Mouse (Mus musculus) adrenal gland, adult 2 months (tissue): ENCODE measurements around the gene Snf8. TPM values are rescaled to one million over a fixed set of nuclear protein-coding genes. Genes with fewer than 3 reads are reported as not detected.

Experiments used
- DNase-seq: peaks from one replicate; pipeline ENCODE4 v3.0.0; 2021
- polyA plus RNA-seq: library from polyadenylated mRNA; depleted of rRNA; stranded (reverse); fragments of >200 nt; gene quantifications from 2 replicates; pipeline ENCODE4 v1.2.3, GENCODE M21; 2012
- total RNA-seq, 2 experiments: library from RNA; stranded (reverse); gene quantifications; 2 replicates each; pipeline ENCODE4 v1.2.3; 2021

Snf8 gene
- total and polyA plus RNA-seq, 3 experiments = 11.3 to 92.8 (median 79.5) TPM

DNA sequence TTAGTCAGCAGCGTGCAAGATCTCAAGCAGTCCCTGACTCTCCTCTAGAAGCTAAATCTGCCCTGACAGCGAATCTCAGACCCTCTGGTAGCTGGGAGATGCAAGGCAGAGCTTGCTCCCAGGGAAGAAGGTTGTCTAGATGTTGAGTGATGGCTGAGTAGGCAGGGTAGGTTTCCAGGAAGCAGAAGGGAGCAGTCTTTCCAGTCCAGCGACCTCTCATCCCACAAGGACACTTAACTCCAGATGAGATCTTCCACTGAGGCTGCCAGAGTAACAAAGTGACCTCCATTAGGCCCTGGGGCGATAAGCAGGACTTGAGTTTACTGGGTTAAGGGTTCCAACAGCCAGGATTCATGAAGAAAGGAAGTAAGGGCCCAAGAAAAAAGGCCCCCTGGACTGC lies 14.1 kb upstream of the Snf8 start:
- no peak for DNase-seq

- no peak for DNase-seq
Observed at GRCm38 (mm10) chr11:96028130-96028529, 6.6 kb upstream of the Snf8 start.

DNA sequence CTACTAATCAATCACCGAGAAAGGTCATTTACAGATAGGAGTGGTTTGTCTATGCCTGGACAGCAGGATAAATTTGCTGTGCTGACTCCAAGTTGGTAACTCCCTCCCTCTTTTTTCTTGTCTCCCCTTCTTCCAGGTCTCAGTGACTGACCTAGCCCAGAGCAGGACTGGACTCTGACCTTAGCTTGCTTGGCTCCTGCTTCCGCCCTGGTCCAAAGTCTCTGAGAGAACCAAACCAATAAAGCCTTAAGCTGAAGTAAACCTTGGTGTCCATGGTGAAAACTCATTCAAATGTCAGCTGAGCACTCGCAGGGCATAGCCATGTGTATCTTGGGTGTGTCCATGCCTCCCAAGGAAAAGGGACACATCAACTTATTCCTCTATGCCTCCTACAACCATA lies 4.1 kb upstream of the Snf8 start:
- no peak for DNase-seq

GRCm38 (mm10) chr11:96031701-96032100 lies 3.0 kb upstream of the Snf8 start:
- DNase-seq = no peak

DNA sequence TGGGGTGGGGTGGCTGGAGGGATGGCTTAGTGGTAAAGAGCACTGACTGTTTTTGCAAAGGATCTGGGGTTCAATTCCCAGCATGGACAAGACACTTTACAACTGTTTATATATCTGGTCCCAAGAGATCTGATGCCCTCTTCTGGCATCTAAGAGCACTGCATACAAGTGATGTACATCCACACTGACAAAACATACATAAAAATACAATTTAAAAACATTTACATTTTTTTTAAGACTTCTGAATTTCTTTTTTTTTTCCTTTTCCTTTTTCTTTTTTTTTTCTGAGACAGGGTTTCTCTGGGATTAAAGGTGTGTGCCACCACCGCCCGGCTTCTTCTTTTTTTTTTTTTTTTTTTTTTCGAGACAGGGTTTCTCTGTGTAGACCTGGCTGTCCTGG lies 1.4 kb upstream of the Snf8 start:
- no peak for DNase-seq

- no peak for DNase-seq
Observed at GRCm38 (mm10) chr11:96034116-96034515, 569 bp upstream of the Snf8 start.

DNA sequence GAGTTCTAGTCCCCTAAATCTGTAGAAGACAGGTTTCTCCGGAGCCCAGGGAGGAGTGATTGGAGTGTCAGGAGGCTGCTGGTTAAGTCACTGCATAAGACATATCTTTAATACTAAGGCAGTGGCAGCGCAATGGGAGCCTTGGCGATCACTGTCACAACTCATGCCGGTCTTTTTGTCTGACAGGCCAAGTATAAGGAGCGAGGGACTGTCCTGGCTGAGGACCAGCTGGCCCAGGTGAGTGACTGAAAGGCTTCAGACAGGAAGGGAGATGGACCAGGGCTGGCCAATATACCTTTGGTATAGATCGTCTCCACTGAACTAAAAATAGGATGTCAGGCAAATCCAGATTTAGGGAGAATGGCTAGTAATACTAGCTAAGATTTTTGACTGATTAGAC lies 448 bp downstream of the Snf8 start:
- no peak for DNase-seq

DNA sequence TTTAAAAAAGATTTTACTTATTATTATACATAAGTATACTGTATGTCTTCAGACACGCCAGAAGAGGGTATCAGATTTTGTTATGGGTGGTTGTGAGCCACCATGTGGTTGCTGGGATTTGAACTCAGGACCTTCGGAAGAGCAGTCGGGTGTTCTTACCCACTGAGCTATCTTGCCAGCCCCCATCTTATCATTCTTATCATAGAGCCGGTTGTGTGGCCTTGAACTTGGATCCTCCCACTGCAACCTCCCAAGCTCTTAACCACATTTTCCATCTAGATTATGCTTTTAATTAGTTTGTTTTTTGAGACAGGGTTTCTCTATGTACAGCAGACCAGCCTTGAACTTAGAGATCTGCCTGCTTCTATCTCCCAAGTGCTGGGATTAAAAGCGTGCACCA lies 2.8 kb downstream of the Snf8 start:
- no peak for DNase-seq

- DNase-seq = no peak
Observed at GRCm38 (mm10) chr11:96038560-96038959, 3.9 kb downstream of the Snf8 start.

GRCm38 (mm10) chr11:96044803-96045567 lies 10.3 kb downstream of the Snf8 start:
- no peak for DNase-seq

- DNase-seq = no peak
Observed at GRCm38 (mm10) chr11:96046028-96046427, 11.3 kb downstream of the Snf8 start.

GRCm38 (mm10) chr11:96046793-96047192 lies 12.1 kb downstream of the Snf8 start:
- DNase-seq = no peak

- DNase-seq = no peak
Observed at GRCm38 (mm10) chr11:96047469-96048373, 13.0 kb downstream of the Snf8 start.

DNA sequence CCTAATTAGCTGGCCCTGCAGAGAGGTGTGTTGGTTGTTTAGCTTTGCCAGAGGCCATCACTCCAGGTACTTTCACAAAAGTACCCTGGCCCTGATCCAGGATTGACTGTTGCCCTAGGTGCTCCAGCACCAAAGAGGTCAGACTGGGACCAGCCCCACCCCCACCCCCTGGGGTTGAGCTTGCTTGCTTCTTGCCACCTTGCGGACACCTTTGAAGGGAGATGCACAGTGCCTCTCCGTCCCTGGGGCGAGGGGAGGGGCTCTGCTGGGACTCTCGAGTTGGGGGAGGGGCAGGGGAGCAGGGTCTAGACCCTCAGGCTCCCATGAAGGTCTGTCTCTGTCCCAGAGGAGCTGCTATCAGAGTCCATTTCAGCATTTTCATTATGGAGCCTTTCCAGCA lies 15.3 kb downstream of the Snf8 start:
- no peak for DNase-seq

DNA sequence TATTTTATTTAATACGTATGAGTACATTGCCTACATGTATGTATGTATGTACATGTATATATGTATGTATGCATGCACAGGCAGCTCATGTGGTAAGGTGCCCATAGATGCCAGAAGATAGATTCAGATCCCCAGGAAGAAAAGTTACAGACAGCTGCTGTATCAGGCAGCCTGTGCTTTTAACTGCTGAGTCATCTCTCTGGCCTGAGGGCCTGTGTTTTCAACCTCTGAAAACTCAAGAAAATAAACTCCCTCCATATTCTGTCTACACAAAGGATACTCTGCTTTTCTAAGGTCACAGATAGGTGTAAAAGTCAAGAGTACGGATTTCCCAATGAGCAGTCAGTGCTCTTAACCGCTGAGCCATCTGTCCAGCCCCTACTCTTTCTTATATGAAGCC lies 16.2 kb downstream of the Snf8 start:
- DNase-seq = no peak

GRCm38 (mm10) chr11:96058309-96058708 lies 23.6 kb downstream of the Snf8 start:
- no peak for DNase-seq

- no peak for DNase-seq
Observed at GRCm38 (mm10) chr11:96064521-96065214, 30.0 kb downstream of the Snf8 start.

GRCm38 (mm10) chr11:96065215-96065911 lies 30.7 kb downstream of the Snf8 start, which contains the start of gene Ube2z:
Gene Ube2z (minus strand): TSS chr11:96065388.
- DNase-seq = peak; percentile 99

DNA sequence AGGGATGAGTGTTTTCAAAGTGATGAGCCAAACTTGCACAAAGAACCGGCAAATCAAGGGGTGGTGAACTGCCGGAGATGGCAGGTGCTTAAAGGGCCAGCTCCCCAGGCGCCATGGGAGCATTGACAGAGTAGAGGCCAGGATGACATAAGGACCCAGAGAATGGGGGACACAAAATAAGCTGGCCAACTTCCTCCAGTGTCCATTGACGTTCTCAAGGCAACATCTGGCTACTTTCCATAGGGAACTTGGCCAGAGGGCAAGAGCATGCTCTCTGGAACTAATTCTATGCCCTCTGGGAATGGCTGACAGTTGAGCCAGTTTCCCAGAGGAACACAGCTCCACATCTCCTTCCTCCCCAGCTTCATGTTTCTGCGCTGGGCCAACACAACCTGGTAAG lies 33.5 kb downstream of the Snf8 start:
- no peak for DNase-seq

- DNase-seq = no peak
Observed at GRCm38 (mm10) chr11:96070353-96070752, 35.7 kb downstream of the Snf8 start.

- DNase-seq = no peak
Observed at GRCm38 (mm10) chr11:96071013-96071412, 36.3 kb downstream of the Snf8 start.
